Mouse (Mus musculus) cerebellum, adult (tissue): ENCODE results near the gene Prss28.

Source experiments
- ATAC-seq: cut with Nextera tagmentation; 2 replicates; pipeline ENCODE4 v1.9.2; 2017; ENCODE audit warnings: mild to moderate bottlenecking, moderate library complexity, mixed read lengths; ENCODE audit not compliant: insufficient number of reproducible peaks, low FRiP score, low TSS enrichment

The Prss28 gene

DNA sequence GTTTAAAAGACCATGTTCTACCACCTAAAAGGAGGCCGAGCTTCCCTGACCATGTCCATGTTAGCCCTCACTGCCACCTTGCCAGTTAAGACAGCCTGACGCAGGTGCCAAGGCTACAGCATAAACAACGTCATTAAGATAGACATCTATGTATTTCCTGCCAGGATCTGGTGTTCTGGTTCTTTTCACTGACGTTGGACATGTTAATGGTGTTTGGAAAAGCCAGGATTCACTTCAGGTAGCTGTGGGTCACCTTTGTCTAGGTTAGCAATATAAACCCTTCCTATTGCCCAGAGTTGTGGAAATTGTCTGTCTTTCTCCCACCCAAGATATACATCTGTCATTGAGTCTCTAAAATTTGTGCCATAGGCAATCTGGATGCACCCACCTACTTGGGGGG is at the start of gene Prss28:
Gene Prss28 (plus strand): TSS at position 301 of the 400 bp plus-strand sequence.
- ATAC-seq: no peak

DNA sequence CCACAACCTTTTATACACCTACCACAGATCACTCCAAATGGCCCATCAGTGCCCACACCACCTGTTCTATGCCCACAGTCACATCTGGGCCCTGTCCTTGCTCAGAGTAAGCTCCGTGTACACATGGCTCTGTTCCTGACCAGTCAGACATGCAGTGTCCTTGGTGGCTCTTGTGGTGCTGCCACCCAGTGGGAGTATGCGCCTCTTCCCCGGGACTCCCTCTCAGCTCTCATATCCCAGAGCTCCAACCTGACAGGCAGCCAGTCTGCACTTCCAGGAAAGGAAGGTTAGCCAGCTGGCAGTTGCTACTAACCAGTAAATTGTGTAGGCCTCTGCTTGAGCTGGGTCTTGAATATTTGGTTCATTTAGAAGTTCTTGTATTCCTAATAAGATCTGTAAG is 44.0 kb upstream of the Prss28 start:
- ATAC-seq: no peak

DNA sequence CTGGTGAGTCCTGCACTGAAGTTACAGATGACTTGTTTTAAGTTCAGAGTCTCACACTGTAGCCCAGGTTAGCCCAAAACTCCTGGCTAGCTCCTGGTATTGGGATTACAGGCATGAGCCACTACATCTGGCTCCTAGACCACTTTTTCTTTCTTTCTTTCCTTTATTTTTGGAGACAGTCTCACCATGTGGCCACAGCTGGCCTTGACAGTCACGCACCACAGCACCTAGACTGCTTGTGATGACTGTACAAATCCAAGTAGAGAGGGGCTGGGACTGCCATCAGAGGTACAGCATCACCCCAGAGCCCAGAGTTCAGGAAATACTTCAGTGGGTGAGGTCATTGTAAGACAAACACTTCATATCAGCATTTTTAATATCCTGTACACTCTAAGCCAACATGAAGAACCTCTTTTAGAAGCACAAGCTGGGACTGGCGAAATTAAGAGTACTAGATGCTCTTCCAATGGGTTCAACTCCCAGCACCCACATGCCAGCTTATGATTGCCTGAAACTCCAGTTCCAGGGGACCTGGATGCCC is 37.6 kb upstream of the Prss28 start:
- no peak for ATAC-seq

DNA sequence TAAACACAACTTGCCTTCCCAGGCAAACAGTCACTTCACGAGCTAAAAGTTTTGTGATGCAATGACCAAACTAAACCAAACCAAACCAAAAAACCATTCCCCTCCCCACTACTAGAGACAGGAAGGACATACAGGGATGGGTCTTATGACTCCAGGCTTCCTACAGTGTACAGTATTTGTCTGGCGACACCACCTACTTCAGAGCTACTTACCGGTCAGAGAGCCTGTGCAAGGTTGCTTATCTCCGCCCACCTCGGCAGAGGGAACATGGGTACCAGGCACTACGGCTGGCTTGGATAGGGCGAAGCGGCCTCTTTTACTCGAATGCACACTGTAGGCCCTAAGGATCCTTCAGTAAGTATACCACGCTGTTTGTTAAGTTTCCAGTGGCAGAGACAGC is 36.1 kb upstream of the Prss28 start:
- ATAC-seq: no peak

DNA sequence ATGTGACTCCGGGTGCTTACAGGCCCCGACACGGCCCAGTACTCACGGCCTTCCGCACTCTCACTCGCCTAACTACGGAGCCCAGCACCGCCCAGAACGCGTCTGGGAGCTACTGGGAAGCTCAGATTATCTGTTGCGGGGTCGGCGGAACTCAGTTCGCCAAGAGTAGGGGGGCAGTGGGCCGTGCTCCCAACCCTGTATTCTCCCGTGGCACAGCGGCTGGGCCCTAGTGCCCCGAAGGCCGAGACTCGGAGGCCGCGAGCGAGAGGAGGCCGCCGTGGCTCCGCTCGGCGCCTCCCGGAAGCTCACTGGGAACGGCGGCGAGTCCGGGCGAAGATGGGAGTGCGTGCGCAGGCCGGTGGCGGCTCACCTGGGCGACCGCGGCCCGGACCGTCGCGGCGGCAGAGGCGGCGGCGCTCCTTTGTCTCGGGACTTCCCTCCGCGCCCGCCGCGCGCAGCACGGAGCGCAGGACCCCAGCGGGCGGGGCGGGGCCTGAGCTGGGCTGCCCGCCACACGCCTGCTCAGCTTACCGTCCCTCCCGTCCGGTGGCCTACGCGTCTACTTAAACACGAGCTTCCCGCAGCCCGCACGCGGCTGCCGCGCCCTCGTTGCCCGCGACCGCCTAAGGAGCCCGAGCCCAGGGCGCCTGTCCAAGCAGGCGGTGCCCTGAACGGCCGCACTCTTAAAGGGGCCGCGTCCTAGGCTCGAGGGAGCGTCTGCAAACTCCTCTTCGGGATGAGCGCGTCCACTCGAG is 35.3 kb upstream of the Prss28 start:
- peak; percentile 81 for ATAC-seq

DNA sequence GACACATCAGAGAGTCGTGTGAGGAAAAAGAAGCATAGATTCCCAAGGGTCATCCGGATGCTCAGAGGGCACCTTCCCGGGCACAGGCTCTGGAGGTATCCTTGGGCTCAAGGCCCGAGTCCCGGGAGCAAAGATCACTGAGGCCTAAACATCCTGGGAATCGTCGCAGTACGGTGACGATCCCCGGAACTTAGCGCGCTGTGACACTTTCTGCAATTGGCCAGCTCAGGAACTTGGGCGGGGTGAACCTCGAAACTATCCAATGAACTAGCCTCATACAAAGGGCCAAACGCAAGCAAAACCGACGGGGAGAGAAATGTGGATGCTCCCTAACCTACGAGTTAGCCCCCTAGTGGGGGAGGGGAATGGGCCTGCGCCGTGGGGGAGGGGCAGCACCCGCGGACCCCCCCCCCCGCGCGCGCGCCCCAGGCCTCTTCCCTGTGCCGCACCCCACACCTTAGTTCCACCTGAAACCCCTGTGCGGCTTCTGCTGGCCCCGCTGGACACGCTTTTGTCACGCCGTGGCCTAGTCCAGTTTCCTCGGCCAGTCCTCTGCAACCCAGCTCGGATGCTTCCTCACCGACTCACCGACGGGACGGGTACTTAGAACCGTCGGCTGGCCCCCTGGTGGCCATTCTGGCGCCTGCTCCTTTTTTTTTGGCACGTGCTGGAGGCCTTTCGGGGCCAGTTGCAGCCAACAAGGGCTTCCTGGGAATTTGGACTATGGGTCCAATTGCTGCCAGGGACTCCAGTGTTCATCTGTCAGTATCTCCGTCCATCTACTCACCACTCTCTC is 34.5 kb upstream of the Prss28 start:
- ATAC-seq: peak; percentile 79

DNA sequence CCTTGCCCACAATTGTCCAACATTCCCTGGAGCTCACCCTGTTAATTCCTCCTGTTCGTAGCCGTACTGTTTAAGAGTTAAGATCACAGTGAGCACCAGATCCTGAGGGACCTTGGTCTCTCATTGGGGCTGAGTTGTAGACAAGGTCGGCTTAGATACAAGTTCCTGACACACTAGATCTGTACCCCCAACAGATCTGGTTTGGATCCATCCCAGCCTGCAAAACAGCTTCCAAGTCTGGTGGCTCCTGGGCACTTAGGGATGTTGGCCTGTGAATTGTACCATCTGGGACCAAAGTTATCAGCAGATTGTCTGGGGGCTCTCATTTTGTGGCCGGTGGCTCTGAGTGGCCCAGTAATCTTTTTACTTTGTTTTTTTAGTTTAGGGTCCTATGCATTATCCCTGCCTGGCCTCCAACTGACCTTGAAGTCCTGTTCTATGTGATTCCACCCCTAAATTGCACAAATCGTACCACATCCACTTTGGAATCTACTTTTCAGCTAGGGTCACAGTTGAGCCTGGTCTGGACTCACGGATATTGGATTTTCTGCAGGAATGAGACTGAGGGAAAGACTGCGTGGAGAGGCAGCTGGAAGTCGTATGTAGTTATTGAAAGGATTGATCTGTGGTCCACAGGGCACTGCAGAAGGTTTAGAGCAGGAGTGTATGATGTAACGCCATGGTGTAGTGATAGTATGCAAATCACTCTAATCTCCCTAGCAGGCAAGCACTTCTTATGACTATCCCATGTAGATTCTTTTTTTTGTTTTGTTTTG is 33.7 kb upstream of the Prss28 start, which contains the start of gene Ube2i:
Gene Ube2i (minus strand): TSS at position 52 of the 776 bp plus-strand sequence.
- ATAC-seq: no peak

DNA sequence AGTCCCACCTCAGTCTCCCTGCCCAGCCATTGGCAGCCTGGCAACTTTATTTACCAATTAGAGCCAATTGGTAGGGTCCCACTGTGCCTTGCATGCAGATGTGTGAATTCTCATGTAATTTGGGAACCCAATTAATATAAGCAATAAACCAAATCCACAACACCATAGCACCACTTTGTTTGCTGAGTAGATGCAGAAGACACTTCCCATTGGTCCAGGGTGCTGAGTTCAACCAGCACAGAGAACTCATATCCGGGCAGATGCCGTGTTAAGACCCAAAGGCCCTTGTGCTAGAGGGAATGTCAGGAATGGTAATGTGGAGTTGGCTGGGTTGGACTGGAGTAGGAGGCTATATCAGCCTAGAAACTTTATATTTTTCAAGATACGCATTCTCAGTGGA is 32.6 kb upstream of the Prss28 start:
- no peak for ATAC-seq

DNA sequence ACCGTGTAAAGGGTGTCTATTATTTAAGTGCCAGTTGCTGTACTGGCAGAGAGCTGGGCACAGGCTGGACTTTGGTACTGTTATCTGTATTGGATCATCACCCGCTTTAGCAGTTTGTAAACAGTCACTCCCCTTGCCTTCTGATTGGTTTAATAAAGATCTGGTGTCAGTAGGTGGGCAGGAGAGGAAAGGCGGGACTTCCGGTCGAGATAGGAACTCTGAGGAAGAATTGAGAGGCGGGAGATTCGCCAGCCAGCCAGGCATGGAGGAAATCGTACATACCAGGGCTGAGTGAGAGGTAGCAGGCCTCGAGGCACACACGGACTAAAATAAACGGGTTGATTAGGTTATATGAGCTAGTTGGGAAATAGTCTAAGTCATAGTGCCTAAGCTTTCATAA is 26.3 kb upstream of the Prss28 start:
- no peak for ATAC-seq

DNA sequence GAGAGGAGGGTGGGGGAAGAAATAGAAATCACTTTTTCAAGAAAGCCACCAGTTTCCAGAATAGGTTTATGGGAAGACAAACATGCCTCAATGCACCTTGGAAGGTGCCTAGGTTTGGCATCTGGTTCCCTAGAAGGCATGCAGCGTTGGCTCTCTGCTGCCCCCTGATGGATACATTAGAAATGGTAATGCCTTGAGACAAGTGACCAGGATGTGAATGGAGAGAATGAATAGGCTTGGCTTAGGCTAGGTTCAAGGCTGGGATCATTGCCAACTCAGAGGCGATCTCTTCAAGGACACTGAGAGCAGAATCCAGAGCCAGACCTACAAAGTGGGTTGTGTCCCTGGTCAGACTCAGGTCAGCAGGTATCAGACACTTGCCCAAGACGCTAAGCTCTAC is 23.4 kb upstream of the Prss28 start:
- ATAC-seq: peak; percentile 68; the same call in 1 of the 2 replicates

DNA sequence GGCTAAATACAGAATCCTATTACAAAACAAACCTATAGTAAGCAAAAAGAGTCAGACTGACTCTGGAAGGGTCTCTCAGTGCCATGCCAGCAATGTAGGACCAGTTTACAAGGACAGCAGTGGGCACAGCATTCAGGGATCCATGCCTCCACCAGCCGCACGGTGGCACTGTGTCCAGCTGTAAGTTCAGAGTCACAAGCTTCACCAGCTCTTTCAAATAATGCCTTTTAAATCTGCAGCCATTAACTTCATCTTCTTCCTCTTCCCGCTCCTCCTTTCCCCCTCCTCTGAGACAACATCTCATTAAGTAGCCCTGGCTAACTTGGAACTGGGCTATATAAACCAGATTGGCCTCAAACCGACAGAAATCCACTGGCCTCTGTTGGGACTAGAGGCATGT is 19.6 kb upstream of the Prss28 start:
- no peak for ATAC-seq

DNA sequence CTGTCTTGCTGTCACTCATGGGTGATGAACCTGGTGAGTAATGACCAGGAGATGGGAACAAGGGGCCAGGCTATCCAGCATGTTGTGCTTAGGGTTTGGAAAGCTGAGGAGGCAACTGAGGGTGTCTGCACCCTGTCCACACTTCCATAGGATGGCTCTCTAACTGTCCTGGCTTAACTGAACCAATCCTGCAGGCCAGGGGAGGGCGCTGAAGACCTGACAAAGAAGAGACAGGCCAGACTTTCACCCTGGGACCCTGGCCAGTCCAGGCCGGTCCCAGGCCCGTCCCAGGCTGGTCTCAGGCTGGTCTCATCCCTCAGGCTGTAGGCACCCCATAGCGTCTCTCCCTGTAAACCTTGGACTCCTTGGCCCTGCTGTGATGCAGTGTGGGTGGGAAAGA is 18.0 kb upstream of the Prss28 start:
- no peak for ATAC-seq

DNA sequence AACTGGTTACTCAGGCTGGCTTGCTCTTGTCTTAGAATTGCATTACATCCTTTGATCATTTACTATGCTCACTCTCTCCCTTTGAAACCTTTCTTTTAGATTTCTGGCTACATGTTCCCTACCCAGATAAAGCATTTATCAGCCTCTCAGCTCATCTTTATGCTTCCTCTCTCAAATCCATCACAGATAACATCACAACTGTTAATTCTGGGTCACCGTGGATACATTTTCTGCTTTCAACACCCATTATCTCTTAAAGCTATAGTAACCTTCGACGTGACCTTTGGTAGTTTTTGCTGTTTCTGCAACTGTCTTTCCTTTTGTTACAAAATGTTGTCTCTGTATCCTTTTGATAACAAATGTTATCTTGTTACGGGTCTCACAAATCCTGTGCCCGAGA is 15.0 kb upstream of the Prss28 start:
- no peak for ATAC-seq

DNA sequence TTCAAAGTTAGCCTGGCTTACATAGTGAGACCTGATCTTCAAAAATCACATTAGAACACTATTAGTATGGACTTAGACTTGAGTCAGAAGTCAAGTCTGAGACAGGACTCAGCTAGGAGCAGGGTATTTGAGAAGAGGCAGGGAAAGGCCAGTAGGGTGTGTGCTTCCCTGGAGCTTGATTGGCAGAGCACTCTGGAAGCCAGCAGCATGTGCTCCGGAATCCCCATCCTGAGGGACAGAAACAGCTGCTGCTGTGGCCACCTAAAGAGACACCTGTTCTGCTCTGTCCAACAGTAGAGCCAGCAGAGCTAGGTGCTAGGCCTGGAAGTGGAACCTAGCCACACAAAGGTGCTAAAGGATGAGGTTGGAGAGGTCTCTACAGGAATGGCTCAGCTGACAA is 14.3 kb upstream of the Prss28 start:
- ATAC-seq: no peak

DNA sequence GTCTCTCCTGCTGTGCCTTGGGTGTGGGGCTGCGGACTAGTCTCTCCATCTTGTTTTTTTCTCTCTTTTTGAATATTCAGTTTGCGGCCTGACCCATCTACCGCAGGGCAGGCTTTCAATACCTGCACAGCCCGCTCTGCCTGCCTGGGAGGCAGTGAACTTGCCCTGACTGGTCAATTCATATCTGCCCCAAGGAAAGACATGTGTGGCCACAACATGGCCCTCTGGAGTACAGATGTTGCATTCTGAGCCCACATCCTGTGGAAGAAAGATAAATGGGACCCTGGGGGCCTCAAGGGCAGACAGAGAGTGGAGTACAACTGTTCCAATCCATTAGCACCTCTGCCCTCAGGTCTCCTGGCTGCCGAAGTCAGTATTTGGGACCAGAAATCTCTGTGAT is 10.4 kb upstream of the Prss28 start, which contains the start of gene Prss34:
Gene Prss34 (plus strand): TSS at position 301 of the 400 bp plus-strand sequence.
- no peak for ATAC-seq

DNA sequence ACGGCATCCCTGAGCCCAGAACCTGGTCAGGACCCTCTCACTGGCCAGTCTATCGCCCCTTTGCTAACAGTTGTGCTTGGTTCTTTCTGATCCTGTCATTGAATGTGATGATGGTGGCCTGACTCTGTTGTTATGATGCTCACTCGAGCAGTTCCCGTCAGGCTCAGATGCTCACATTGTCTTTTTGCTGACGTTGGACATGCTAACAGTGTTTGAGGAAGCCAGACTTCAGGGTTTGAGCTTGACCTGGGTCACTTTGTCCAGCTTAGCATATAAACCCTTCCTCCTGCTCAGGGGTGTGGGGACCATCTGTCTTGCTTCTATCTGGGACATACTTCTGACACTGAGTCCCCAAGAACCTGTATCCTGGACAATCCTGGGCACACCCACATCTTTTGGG is 9.9 kb downstream of the Prss28 start, which contains the start of gene Prss29:
Gene Prss29 (plus strand): TSS at position 301 of the 400 bp plus-strand sequence.
- ATAC-seq: no peak

DNA sequence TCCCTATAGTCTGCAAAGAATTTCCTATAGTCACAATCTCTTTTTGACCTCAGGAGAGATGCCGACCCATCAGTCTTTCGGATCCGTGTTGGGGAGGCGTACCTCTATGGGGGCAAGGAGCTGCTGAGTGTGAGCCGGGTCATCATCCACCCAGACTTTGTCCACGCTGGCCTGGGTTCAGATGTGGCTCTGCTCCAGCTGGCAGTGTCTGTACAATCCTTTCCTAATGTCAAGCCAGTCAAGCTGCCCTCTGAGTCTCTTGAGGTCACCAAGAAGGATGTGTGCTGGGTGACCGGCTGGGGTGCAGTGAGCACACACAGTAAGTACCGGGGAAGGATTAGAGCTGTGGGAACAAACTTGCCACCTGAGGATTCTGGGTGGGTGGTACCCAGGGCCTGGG is 12.4 kb downstream of the Prss28 start:
- ATAC-seq: no peak

DNA sequence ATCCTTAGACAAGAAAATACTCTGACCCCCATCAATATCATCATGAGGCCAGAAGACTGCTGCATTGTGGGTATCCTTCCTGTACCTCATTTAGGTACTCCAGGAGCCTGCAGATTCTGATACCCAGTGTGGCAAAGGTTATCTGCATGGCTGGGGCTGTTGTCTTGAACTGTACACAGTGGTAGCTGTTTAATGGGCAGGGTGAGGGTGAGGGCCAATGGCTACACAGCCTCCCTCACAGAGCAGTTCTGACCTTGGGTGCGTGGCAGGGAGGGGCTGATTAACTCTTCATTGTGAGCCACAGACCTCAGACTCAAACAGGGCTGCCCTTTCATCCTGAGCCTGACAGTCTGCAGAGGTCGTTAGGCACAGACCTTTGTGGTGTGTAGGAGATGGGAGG is 14.5 kb downstream of the Prss28 start:
- ATAC-seq: no peak

DNA sequence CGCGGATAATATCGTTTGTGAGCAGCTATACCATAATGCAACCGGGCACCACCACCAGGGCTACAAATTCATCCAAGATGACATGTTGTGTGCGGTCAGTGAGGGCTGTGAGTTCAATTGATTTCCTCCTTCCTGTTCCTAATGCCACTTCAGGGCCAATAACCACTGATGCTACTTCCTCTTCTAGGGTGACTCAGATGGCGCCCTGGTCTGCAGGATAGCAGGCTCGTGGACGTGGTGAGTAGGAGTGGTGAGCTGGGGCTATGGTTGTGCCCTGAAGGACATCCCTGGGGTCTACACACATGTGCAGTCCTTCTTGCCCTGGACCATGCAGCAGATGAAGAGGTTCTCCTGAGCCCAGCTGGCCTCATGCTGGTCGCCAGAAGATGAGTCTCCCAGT is 23.9 kb downstream of the Prss28 start:
- ATAC-seq: no peak

DNA sequence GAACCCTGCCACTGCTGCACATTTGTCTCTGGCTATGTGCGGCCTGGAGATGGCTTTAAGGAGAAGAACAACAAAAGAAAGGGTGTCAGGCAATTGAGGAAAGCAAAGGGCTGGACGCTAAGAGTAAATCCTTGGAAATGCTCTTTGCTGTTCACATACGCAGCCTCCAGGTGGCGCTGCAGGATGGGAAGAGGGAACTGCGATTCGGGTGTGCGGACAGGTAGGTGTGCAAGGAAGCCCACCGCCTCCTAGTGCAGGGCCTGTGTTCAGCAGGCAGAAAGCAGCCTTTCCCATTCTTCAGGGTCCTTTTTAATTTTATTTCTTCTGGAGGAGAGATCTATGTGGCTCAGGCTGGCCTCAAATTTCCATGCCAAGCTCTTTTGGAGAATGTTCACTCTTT is 25.5 kb downstream of the Prss28 start:
- no peak for ATAC-seq

DNA sequence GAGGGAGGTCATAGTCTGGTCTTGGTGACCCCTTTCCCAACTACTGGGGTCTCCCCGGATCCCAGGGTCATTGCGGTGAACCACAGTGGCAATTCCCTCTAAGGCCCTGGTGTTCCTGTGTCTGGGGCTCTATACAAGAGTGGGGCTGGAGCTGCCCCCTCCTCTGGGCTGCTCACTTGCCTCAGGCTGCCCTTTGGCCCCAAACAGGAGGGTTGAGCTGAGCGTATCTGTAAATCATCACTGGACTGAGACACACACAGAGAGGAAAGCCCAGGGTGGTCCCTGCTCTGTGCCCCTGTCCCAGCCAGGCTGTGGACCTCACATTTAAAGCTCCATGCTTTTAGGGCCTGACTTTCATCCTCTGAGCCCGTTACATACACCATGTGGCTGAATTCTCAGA is 29.8 kb downstream of the Prss28 start:
- ATAC-seq: no peak
